Mouse (Mus musculus) thymus, postnatal 10 days (tissue): ENCODE measurements around the gene Rab10.

Source experiments
- DNase-seq, 2 experiments: peaks; one replicate each; pipeline ENCODE4 v3.0.0; 2021; ENCODE audit warnings: low spot score in 2 of 2

Rab10 gene

DNA sequence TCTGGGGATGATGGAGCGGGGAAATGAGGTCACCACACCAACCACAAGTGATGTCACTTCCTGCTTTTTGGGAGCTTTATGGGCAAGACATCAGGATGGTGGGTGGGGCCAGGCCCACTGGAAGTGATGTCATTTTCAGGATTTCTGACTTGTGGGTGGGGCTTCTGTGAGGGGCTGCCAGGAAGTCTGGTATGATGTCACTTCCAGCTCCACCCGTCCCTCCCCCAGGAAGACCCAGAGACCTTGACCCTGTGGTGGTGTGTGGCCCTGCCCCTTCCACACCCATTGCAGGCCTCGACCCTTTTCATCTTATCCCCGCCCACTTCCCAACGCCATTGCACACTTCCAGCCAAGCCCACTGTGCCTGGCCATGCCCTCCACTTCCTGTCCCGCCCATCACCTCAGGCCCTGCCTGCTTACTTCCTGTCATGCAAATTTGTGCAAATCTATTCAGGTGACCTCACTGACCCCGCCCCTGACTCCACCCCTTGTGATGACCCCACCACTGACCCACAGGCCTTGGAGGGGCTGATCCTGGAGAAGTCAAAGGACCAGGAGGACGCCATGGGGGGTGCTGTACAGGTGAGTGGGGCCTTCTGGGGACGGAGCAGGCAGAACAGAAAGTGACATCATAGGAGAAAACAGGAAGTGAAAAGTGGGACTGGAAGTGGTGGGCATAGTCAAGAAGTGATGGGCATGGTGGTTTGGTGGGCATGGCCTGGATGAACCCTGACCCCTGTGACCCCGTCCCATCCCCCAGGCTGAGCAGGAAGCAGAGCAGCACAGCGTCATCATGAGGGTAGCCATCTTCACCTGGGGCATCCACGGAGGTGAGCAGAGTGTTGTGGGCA is 72.7 kb downstream of the Rab10 start:
- peak in 1 of 2 experiments; percentile 53 for DNase-seq

DNA sequence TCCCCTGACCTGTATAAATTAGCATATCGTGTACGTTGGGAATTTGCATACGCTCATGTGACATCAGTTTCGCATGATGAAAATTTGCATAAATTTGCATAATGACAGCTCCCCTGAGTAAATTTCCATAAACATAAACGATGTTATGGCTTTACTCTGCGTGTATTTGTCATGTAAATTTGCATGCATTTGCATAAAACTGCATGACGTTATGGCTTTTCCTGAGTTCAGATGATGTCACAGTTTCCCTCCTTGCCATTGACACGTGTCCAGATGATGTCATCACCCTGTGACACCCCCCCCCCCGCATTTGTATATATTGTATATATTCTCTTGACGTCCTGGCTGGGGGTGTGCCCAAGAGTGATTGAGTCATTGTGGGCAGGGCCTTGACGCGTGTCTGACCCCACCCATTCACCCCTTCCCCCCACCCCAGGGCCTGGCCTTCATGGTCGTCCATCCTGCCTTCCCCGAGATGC is 73.6 kb downstream of the Rab10 start:
- peak; percentile 17 to 52 for DNase-seq

DNA sequence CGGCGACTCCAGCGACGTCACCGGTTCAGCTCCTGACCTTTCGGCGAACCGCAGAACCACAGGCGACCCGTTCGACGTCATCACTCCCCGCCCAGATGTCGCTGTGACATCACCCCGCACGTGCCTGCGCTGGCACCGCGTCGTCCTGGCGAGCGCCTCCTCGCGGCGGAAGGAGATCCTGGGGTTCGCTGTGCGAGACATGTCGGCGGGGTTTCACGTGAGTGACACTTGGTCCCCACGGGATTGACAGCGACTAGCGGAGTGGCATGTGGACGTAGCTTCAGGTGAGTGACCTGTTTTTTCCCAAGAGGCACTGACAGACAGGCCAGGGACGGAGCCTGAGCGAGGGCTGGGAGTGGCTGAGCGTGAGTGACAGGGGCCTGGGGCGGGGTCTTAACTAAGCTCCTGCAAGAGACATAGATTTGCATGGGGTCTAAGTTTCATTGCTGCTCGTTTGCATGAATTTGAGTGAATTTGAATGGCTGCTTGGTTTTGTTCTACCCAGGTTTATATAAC is 74.1 kb downstream of the Rab10 start:
- peak; percentile 93 to 96 for DNase-seq

DNA sequence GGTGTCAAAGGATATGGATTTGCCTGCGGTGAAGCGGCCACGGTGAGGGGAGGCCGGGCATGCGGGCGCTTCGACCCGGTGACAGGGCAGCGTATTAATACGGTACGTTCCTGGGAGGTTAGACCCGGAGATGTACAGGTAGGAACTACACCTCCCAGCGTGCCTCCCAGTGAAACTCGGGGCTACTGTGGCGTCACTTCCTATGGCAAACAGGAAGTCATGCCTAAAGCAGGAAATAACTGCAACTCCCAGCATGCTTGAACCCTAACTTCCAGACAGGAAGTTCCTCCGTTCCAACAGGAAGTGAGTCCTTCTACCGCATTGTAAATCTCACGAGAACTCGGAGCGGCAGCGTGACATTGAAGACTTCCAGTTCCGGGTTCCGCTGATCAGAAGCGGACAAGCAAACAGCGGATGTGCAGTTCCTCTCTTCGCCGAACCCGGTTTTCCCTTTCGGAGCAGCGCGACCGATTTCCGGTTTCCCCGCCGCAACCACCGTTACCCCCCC is 74.6 kb downstream of the Rab10 start:
- DNase-seq: peak; percentile 84 to 92

DNA sequence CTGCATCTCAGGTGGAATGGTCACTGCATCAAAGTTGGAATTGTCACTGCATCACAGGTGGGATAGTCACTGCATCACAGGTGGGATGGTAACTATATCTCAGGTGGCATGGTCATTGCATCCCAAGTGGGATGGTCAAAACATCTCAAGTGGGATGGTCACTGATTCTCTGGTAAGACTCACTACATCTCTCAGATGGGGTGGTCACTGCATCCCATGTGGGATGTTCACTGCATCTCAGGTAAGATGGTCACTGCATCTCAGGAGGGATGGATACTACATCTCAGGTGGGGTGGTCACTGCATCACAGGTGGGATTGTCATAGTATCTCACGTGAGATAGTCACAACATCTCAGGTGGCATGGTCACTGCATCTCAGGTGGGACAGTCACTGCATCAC is 75.7 kb downstream of the Rab10 start:
- DNase-seq: no peak

DNA sequence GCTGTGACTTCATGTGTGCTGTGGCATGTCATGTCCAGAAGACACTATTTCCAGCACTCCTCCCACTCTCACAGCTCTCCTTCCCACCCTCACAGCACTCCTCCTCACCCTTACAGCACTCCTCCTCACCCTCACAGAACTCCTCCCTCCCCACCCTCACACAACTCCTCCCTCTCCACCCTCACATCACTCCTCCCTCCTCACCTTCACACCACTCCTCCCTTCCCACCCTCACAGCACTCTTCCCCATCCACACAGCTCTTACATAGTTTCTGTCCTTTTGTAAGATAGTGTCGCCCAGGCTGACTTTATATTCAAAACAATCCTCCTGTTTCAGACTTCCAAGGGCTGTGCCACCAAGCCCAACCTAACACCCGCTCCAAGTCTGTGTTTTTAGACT is 86.4 kb downstream of the Rab10 start:
- no peak for DNase-seq

DNA sequence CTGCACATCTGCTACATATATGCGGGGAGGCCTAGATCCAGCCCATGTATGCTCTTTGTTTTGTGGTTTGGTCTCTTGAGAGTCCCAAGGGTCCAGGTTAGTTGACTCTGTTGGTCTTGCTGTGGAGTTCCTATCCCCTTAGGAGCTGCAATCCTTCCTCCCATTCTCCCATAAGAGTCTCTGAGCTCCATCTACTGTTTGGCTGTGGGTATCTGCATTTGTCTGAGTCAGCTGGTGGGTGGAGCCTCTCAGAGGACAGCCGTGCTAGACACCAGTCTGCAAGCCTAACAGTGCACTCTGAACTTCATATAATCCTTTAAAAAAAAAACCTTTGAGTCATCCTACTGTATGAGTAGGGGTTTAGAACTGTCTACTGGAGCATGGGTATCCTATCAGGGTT is 99.6 kb downstream of the Rab10 start:
- DNase-seq: no peak

DNA sequence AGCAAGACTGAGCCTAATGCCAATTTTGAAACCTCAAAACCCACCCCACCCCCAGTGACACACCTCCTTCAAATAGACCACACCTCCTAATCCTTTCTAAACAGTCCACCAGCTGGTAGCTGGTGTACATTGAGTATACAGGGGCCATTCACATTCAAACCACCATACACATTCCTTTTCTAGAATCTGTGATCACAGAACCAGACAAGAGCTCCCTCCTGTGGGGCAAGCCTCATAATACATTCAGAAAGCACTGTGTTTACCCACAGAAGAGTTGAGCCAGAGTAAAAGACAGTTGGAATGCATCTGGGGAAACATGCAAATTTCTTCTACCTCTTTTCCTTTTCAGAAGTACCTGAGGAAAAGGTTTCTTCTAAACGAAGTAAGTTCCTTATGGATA is 100.6 kb downstream of the Rab10 start:
- no peak for DNase-seq
